ENCODE assay signal across 8 mouse cellular contexts in the genomic region with DNA sequence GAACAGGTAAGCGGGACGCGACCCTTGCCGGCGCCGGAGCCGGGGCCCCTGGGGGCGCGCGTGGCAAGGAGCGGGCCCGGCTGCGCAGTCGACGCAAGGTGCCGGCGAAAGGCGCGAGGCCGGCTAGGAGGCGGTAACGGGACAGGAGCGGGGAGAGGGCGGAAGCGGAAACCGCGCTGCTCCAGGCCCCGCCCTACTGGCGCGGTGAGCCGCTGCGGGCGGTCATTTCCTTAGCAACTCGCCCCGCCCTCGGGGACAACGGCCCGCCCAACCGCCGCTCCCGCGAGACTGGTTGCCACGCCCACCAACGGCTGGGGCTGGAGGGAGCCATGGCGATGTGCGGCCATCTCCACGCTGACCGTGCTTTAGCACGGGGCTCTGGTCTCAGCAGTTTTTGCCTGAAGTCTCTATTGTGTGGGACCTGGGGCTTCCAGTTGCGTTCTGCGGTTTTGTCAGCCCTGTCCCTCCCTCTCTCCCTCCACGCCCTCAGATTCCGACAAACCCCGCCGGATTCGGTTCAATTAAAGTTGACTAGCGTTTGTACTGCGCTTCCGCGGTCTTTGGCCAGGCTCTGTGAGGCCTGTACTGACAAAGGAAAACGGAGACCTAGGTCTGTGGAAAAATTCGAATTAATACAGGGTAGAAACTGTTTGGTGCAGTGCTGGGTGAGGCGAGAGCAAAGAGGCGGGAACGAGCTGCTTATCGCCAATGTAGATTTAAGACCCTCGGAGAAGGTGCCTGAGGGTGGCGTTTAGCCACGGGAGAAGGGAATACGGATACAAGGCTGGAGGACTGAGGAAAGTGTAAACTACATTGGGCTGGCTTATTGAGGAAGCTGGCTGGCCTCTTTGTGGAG. TPM values are rescaled to one million over a fixed set of nuclear protein-coding genes. Genes with fewer than 3 reads are reported as not detected.
A peak's percentile ranks its signal among the peaks of the same experiment; 100 is the strongest.
DNase-seq lines count a peak whose midpoint lies in the region; ATAC-seq lines count a peak whose summit lies in the region.

Ppm1g (minus strand) TSS at position 240 of the 856 bp plus-strand sequence.

- H3K36me3 ChIP-seq in embryonic facial prominence, embryonic 14.5 days (ENCODE audit: control insufficient read depth, insufficient read depth, low read length): no peaks in the 10 kb centered on the region
- no peaks in the 10 kb centered on the region for H3K36me3 ChIP-seq in kidney, embryonic 14.5 days (ENCODE audit: control insufficient read depth, insufficient read depth, low read length)
- no peaks in the 10 kb centered on the region for H3K36me3 ChIP-seq in limb, embryonic 15.5 days

- peak within 1 kb of the TSS; percentile 92 for H3K27ac ChIP-seq in embryonic facial prominence, embryonic 14.5 days (replicated peaks; ENCODE audit: low read depth, low read length)
- H3K27ac ChIP-seq in kidney, embryonic 14.5 days (ENCODE audit: low read depth, low read length): peak within 1 kb of the TSS; percentile 95
- H3K27ac ChIP-seq in limb, embryonic 15.5 days: peak within 1 kb of the TSS; percentile 93

- peak; percentile 92 for DNase-seq in 3T3-L1 (ENCODE audit: low read depth, low spot score)
- peak; percentile 96 to 99 for DNase-seq in adrenal gland, postnatal 4 days (ENCODE audit: low spot score in 2 of 2)
- peak; percentile 97 for DNase-seq in embryonic facial prominence, embryonic 14.5 days (ENCODE audit: low spot score)
- peak; percentile 97 for DNase-seq in heart, adult 8-10 months (ENCODE audit: low spot score)
- peak; percentile 90 to 99 for DNase-seq in monocyte, adult 2 months (ENCODE audit: low read depth in 1 of 2, low spot score in 2 of 2)
- peak; percentile 95 for DNase-seq in spleen, postnatal 36 days (ENCODE audit: low spot score in 2 of 2)

- WGBS in embryonic facial prominence, embryonic 14.5 days: 1% methylated on average over 28 of the region's 70 CpGs
- under 1% methylated on average over 69 of the region's 70 CpGs for WGBS in kidney, embryonic 14.5 days
- under 1% methylated on average over 70 of the region's 70 CpGs for WGBS in limb, embryonic 15.5 days

- peak within 1 kb of the TSS; percentile 77 for H3K4me2 ChIP-seq in embryonic facial prominence, embryonic 14.5 days (ENCODE audit: low read depth, low read length)
- peak within 1 kb of the TSS; percentile 64 for H3K4me2 ChIP-seq in kidney, embryonic 14.5 days (replicated peaks; ENCODE audit: low read depth, low read length)
- peak within 1 kb of the TSS; percentile 78 for H3K4me2 ChIP-seq in limb, embryonic 15.5 days

- H3K27me3 ChIP-seq in embryonic facial prominence, embryonic 14.5 days (replicated peaks; ENCODE audit: control insufficient read depth, insufficient read depth, low read length): no peaks in the 10 kb centered on the region
- no peaks in the 10 kb centered on the region for H3K27me3 ChIP-seq in kidney, embryonic 14.5 days (ENCODE audit: control insufficient read depth, insufficient read depth, low read length)
- no peaks in the 10 kb centered on the region for H3K27me3 ChIP-seq in limb, embryonic 15.5 days

- H3K9me3 ChIP-seq in embryonic facial prominence, embryonic 14.5 days (ENCODE audit: control insufficient read depth, low read length): no peaks in the 10 kb centered on the region
- H3K9me3 ChIP-seq in kidney, embryonic 14.5 days (ENCODE audit: control insufficient read depth, low read length): no peaks in the 10 kb centered on the region
- H3K9me3 ChIP-seq in limb, embryonic 15.5 days: no peaks in the 10 kb centered on the region

- no peaks in the 10 kb centered on the region for H3K4me1 ChIP-seq in embryonic facial prominence, embryonic 14.5 days (ENCODE audit: control insufficient read depth, insufficient read depth, low read length)
- H3K4me1 ChIP-seq in kidney, embryonic 14.5 days (ENCODE audit: control insufficient read depth, insufficient read depth, low read length): no peaks in the 10 kb centered on the region; the same call in 1 of the 2 replicates
- H3K4me1 ChIP-seq in limb, embryonic 15.5 days: peaks cover 16% of the 10 kb centered on the region; the same call in 1 of the 2 replicates

- peak within 1 kb of the TSS; percentile 100 for H3K4me3 ChIP-seq in embryonic facial prominence, embryonic 14.5 days (ENCODE audit: low read depth, low read length)
- H3K4me3 ChIP-seq in kidney, embryonic 14.5 days (ENCODE audit: low read length): peak within 1 kb of the TSS; percentile 87
- peak within 1 kb of the TSS; percentile 99 for H3K4me3 ChIP-seq in limb, embryonic 15.5 days

- ATAC-seq in embryonic facial prominence, embryonic 14.5 days (ENCODE audit: low read depth): peak; percentile 96
- ATAC-seq in kidney, embryonic 14.5 days (ENCODE audit: low FRiP score, low TSS enrichment): peak; percentile 96
- ATAC-seq in limb, embryonic 15.5 days (ENCODE audit: insufficient number of reproducible peaks, low FRiP score, low TSS enrichment, low read depth): peak; percentile 95

- H3K9ac ChIP-seq in embryonic facial prominence, embryonic 14.5 days (ENCODE audit: low read depth, low read length): peak within 1 kb of the TSS; percentile 87
- H3K9ac ChIP-seq in kidney, embryonic 14.5 days (ENCODE audit: low read depth, low read length): peak within 1 kb of the TSS; percentile 85
- H3K9ac ChIP-seq in limb, embryonic 15.5 days: peak within 1 kb of the TSS; percentile 92

RNA-seq across cellular contexts. Expression of gene Ppm1g, which starts in this region (rescaled TPM):
- 100 to 1,000 TPM; 107 to 117 TPM for total RNA-seq in adrenal gland, postnatal 4 days (2021)
- polyA plus RNA-seq in embryonic facial prominence, embryonic 14.5 days (2014; fragmentation: Nextera tagmentation; extraction: Ambion mirVana): 102 and 107 TPM in 2 replicates
- total RNA-seq in heart, adult 8-10 months (2022): 10 to 100 TPM; 45.3 to 71.9 (median 57.3) TPM
- 130 and 145 TPM in 2 replicates for polyA plus RNA-seq in kidney, embryonic 14.5 days (2014; fragmentation: Nextera tagmentation; extraction: Ambion mirVana)
- polyA plus RNA-seq in limb, embryonic 15.5 days (2015; fragmentation: Nextera tagmentation; extraction: Ambion mirVana): 102 and 106 TPM in 2 replicates

Comparison
In these comparisons a context has a peak if more than half of its experiments do, and no peak if none do; other contexts are left out.
1. Peak in every context shown above with its lines: DNase-seq, ATAC-seq, H3K4me3 ChIP-seq and H3K27ac ChIP-seq.